Mouse (Mus musculus) liver, embryonic 14.5 days (tissue): ENCODE results near the gene Kcnip4.

Experiments
- CTCF ChIP-seq: IDR thresholded peaks from 2 replicates; pipeline ENCODE4 v1.5.1; 2016; ENCODE audit warnings: antibody characterized with exemption, low read depth, control low read depth
- EP300 ChIP-seq: IDR thresholded peaks from 2 replicates; pipeline ENCODE4 v1.6.1; 2016; ENCODE audit warnings: antibody characterized with exemption, low read depth

GRCm38 (mm10) chr5:49333063-49333462 is 191.6 kb downstream of the Kcnip4 start:
- TF ChIP-seq EP300 (no peak), CTCF (no peak)
